Mouse (Mus musculus) induced T-regulatory cell, adult 2 months (primary cell): Measurements from ENCODE around the gene Gm9745.
"Not testable (repeated sequence)": the region's sequence is repeated elsewhere in the genome, so short reads cannot be mapped to it uniquely, and the experiment has no call there.

ENCODE experiments used
- DNase-seq: peaks from one replicate; pipeline ENCODE4 v3.0.0-alpha.2; 2012; ENCODE audit warnings: low read depth

Gene Gm9745

DNA sequence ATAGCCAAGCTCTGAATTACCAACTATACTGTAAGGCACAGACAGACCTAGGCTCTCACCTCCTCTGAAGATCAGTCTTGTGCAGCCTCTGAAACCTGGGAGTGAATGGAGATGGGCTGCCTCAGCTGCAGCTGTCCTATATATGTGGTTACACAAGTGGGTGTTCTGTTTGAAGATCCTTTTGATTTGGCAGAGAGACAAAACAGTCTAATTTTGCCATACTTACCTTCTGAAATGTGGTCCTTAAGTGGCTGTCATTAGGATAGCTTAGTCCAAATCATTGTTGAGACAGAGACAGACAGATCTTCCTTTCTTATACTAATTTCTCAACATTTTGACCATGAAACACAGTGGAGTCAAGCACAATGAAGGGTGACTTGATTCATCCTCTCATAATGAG is at the start of gene Gm9745:
Gm9745 (minus strand) TSS at position 101 of the 400 bp plus-strand sequence.
- DNase-seq: not testable (repeated sequence)

DNA sequence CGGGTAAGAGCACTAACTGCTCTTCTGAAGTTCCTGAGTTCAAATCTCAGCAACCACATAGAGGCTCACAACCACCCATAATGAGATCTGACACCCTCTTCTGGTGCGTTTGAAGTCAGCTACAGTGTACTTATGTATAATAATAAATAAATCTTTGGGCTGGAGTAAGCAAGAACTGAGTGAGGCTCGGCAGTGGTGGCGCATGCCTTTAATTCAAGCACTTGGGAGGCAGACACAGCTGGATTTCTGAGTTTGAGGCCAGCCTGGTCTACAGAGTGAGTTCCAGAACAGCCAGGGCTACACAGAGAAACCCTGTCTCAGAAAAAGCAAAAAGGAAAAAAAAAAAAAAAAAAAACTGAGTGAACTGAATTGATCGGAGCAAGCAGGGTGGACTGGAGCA is 49.2 kb upstream of the Gm9745 start:
- DNase-seq: not testable (repeated sequence)

DNA sequence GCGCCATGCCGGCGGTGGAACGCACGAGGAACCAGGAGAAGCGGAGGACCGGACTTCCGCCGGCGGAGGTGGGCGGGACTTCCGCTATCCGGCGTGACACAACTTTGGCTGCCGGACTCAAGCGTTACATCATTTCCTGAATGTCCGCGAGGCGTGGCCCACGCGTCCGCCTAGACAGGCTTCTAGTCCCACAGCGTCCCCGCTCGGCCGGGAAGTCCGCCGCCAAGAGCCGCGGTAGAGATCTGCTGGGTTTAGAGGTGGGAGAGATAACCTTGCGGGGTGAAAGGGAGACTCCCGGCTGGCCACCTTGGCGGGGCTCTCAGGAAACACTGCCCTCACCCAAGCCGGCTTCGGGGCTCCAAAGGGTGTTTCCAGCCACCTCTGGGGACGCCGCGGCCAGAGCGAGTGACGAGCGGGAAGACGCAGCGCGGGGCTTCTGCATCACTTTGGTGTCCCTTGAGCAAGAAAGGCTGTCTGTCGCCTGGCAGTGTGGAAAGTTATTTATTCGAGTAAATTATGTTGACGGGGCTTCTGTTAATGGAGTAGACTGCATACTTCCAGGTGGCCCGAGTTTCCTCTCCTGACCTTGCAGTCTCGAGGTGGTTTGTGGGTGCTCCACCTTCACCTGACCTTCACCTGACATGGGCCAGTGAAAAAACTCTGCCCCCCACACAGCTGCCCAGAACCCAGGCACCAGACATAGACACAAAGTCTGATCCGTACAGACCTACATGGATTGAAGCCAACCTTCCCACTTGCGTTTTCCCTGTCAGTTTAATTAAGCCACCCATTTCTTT is 48.2 kb upstream of the Gm9745 start, which contains the start of gene Gtpbp4:
Gtpbp4 (minus strand) TSS at position 94 of the 797 bp plus-strand sequence.
- peak; percentile 98 for DNase-seq

DNA sequence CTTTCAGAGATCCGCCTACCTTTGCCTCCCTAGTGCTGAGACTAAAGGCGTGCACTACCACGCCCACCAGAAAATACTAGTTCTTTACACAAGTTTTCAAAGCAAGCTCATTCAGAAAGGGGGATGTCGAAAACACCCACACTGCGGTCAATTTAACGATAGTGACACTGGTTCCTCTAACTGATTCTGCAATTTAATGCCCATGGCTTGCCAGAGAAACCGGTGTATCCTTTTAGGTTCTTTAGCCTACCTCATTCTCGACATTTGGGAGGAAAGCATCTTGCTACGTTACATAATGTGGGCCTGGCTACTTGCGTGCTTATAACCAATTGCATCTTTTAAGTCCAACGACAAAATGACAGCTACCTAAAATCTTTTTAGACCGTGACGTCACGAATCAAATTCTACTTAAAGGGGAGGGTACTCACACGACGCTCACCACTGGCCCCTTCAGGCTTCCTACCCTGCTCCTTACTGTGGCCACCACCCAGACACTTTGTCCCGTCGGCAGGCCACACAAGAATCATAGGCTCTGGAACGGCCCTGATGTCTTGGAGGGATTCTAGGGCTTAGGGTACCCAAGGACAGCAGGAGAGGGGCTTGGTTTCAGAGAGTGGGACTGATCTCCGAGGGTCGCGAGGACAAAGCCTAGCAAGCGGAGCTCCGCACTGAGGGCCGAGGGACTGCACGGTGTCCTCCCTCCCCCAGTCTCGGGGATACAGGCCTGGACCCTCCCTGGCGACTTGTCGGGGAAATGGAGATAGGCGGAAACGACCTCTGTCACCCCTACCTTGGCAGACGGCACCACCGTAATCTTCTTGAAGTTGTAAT is 47.3 kb upstream of the Gm9745 start:
- peak; percentile 81 for DNase-seq

DNA sequence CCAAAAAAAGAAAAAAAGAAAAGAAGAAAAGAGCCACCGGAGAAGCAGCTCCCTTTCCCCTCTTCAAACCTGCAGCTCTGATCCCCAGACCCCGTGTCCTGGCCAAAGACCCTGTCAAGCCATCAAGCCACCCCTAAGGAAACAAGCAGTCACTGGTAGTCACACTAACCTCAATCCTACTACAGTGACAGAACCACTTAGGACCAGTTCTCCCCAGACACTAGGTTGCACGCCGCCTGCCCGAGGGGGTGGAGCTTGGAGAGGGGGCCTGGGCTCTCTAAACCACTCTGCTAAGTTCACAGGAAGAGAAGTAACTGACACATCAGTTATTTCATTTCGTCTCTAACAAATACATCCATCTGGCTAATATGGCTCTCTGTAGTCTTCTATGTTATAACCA is 44.2 kb upstream of the Gm9745 start:
- DNase-seq: no peak

DNA sequence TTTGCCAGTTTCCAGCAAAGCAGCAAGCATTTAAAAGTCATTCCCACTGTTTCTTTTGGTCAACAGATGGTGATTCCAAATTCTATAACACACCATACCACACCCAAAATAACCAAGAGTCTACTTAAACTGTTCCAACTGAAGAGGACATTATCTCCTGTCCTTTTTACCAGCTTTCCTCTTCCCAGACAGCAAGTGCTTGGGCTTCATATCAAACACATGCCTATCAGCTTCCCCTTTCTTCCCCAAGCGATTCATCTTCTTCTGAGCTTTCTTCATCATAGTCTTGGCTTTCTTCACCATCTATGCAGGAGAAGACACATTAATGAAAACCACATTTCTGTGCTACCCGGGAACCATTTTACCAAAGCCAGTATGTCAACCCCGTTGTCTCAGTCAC is 24.9 kb upstream of the Gm9745 start:
- no peak for DNase-seq

DNA sequence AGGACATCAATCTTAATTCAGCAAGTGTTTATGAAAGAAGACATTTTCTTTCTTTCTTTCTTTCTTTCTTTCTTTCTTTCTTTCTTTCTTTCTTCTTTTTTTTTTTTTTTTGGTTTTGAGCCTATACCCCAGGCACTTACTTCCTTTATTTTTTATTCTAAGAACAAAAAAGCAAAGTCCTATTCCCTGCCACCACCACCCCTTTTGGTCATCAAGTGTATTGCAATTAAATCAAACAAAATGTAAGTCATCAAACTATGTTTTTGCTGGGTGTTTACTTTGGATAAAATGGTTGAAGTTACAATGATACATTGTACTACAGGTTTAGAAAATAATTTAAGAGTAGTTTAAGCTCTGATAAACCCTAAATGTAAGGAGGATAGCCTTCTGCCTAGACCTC is 24.3 kb upstream of the Gm9745 start:
- DNase-seq: no peak

DNA sequence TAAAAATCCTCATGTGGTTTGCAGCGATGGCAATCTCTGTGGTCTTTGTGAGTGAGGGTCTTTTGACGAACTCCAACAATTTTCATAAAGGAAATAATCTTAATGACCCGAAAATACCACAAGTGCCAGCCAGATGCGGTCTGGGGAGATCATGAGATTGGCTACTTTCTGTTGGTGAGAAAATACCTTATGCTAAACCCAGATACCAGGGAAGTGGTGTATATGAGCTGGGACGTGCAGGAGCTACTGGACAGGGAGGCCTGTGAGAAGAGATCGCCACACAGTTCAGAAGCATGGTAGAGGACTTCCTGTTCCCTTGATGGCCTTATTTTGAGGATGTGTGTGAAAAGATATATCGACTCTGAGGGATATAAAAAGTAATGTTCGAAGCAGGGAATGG is 19.7 kb upstream of the Gm9745 start:
- no peak for DNase-seq

DNA sequence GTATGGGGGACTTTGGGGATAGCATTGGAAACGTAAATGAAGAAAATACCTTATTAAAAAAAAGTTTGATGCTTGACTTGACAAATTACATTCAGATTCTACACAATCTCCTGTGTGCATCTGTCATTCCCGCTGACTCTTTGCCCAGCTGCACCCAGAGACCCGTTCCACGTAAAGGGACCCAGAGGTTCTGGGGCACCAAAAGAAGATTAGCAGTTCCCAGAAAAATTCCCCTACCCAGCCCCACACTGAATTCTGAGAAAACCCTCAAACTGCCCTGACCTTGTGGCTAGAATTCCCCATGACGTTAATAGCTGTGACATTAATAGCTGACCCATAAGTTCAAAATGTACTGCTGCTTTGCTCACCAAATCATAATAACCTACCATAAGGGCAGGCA is 17.2 kb upstream of the Gm9745 start:
- DNase-seq: no peak

DNA sequence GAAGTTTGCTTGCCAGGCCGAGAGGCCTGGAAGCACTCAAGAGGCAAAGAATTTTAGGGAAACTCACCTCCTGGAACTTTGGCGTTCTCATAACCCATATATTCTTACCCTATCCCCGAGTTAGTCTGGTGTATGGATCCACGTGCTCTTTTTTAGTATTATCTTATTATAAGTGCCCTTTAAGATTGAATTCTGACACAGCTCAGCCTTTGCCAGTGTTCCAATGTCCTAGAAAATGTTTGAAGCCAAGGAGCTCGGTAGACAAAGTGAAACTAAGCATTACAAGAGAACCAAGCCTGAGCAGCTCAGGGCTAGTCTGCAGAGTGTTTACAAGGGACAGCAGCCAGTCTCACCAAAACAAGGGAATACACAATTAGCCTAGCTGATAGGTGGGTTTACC is 14.2 kb upstream of the Gm9745 start:
- DNase-seq: not testable (repeated sequence)

DNA sequence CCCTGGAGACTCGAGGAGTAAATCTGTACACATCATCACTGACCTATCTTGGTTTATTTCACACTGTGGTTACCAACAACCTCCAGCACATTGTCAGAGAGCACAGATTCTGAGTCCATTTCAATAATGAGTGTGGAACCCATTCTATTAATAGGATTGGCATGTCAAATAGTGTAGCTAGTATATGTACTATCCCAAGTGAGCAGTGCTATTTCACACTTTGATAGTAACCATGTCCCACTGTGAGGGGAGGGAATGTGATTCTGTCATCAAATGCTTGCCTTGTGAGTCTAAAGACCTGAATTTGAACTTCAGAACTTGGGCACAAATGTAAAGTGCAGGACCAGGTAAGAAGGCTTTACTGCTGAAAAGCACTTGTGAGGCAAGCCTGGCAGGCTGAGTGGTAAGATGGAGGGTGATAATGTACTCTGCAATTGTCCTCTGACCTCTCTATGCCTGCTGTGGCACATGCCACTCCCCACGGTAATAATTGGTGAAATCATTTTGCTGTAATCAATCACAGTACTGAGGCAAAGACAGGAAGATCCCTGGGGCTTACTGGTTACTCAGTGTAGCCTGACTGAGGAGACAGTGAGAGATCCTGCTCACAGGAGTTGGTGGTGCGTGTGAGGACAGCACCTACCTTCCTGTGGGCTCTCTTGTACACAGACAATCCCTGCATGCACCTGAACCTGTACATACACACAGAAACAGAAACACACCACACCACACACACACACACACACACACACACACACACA is 13.3 kb upstream of the Gm9745 start:
- not testable (repeated sequence) for DNase-seq

DNA sequence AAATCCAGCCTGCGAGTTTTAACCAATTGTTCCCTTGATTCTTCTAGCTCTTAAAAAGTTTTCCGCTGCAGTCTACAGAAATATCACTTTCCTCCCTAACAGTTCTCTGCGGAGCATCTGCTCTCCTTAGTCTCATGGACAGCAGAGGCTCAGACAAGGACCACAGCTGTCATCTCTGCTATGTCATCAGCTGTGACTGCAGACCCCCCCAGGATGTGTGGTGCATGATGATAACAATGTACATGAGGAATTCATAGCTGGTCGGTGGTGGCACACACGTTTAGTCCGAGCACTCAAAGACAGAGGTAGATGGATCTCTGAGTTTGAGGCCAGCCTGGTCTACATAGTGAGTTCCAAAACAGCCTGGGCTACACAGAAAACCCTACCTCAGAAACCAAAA is 11.5 kb upstream of the Gm9745 start:
- DNase-seq: not testable (repeated sequence)

DNA sequence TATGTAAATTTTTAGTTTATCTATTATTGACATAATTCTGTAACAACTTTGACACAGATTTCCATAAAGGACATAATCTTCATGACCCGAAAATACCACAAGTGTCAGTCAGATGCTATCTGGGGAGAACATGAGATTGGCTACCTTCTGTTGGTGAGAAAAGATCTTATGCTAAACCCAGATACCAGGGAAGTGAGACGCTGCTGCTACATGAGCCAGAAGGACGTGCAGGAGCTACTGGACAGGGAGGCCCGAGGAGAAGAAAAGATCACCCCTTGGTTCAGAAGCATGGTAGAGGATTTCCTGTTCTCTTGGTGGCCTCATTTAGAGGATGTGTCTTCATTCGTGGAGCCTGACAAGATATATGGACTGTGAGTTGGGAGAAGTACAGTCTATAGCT is 11.0 kb upstream of the Gm9745 start:
- DNase-seq: not testable (repeated sequence)

DNA sequence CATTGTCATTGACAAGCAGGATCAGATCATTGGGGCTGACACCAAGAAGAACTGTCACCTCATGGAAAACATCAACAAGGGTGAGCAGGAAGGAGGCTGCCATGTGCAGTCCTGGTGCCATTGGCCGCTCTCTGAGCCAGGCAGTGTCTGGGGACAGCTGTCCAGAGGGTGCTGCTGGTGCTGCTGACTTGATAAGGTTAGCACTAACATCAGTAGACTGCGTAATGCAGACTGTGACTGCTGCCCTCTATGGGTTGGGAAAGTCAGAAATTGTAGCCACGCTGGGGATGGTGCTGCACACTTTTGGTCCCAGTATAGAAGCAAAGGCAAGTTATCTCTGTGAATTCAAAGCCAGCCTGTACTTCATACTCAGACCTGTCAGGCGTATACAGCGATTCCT is 8.8 kb upstream of the Gm9745 start:
- DNase-seq: not testable (repeated sequence)

DNA sequence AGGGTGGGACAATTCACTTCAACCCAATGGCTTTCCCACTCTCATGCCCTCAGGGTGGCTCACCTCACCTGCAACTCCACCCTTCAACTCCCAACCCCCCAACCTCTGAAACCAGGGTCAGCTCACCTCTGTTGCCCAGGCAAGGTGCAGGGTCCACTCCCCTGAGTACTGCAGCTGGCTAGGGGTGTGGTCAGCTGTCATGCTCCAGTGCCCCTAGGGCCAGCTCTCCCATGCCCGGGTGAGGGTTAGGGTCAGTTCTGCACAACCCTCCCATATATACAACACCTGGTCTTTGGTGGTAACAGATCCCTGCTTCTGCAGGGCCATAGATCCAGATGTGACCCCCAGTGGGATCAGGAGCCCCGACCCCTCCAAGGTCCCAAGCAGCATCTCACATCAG is 7.1 kb upstream of the Gm9745 start:
- DNase-seq: not testable (repeated sequence)

DNA sequence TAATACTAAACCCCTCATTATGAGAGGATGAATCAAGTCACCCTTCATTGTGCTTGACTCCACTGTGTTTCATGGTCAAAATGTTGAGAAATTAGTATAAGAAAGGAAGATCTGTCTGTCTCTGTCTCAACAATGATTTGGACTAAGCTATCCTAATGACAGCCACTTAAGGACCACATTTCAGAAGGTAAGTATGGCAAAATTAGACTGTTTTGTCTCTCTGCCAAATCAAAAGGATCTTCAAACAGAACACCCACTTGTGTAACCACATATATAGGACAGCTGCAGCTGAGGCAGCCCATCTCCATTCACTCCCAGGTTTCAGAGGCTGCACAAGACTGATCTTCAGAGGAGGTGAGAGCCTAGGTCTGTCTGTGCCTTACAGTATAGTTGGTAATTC is 4.5 kb upstream of the Gm9745 start, which contains the start of gene Idi2:
Idi2 (plus strand) TSS at position 301 of the 400 bp plus-strand sequence.
- DNase-seq: not testable (repeated sequence)

DNA sequence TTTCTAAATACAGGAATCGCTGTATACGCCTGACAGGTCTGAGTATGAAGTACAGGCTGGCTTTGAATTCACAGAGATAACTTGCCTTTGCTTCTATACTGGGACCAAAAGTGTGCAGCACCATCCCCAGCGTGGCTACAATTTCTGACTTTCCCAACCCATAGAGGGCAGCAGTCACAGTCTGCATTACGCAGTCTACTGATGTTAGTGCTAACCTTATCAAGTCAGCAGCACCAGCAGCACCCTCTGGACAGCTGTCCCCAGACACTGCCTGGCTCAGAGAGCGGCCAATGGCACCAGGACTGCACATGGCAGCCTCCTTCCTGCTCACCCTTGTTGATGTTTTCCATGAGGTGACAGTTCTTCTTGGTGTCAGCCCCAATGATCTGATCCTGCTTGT is 4.2 kb downstream of the Gm9745 start:
- DNase-seq: not testable (repeated sequence)

DNA sequence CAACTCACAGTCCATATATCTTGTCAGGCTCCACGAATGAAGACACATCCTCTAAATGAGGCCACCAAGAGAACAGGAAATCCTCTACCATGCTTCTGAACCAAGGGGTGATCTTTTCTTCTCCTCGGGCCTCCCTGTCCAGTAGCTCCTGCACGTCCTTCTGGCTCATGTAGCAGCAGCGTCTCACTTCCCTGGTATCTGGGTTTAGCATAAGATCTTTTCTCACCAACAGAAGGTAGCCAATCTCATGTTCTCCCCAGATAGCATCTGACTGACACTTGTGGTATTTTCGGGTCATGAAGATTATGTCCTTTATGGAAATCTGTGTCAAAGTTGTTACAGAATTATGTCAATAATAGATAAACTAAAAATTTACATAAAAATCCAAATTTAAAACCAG is 6.3 kb downstream of the Gm9745 start:
- DNase-seq: not testable (repeated sequence)

DNA sequence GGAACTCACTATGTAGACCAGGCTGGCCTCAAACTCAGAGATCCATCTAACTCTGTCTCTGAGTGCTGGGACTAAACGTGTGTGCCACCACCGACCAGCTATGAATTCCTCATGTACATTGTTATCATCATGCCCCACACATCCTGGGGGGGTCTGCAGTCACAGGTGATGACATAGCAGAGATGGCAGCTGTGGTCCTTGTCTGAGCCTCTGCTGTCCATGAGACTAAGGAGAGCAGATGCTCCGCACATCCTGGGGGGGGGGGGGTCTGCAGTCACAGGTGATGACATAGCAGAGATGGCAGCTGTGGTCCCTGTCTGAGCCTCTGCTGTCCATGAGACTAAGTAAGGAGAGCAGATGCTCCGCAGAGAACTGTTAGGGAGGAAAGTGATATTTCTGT is 6.9 kb downstream of the Gm9745 start:
- not testable (repeated sequence) for DNase-seq

DNA sequence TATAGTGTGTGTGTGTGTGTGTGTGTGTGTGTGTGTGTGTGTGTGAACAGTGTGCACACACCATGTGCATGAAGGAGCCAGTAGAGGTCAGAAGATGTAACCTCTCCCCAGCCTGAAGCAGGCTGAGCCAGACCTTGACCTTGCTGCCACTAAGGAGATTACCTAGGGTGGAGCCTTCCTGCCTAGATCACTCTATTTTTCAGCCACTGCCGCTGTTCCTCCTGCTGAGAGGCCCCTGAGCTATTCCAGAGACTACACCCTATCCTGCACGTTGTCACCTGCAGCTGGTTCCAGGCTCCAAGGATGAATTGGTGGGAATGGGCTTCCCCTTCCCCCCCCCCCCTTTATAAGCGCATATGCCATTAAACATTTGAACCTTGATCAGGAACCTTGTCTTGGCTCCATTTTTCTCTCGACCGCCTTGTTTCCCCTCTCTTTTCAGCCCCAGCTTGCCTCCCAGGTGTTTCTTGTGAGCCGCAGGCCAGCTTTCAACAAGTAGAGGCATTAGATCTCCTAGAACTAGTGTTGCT is 10.4 kb downstream of the Gm9745 start:
- not testable (repeated sequence) for DNase-seq

DNA sequence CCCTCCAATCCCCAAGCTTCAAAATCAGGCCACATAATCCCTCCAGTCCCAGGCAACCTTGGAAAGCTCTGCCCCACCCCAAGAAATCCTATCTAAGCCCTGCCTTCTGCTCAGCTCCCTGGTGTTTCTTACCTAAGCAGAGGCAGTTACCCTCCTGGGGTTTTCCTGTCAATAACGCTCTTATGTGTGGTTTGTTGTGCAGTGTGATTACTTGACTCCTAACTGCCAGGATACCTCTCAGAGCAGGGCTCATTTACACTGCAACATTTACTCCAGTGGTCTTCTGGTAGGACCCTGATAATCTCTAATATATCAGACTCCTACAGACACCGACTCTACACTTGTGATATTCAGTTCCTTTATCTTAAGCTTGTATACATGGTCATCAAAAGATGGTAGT is 14.5 kb downstream of the Gm9745 start:
- no peak for DNase-seq

DNA sequence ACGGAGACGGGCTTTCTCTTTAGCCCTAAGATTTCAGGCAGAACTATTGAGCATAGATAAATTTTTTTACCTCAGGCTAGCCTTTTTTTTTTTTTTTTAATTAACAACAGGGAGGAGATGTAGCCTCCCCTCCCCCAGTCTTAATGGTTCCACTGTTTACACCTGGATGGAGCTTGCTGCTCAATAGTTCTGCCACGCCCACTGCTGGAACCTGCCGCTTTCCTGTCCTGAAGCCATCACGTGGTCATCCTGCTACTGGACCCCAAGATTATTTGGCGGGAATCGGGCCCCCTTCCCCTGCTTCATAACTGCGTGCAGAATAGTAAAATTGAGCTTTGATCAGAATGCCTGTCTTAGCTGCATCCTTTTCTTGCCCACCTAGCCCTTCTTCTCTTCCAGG is 34.1 kb downstream of the Gm9745 start:
- DNase-seq: not testable (repeated sequence)
